Mouse (Mus musculus): Measurements from ENCODE around the gene Gpi1. TPM values are rescaled to one million over a fixed set of nuclear protein-coding genes. Genes with fewer than 3 reads are reported as not detected.

Gpi1 gene
- polyA plus RNA-seq, 1 experiment from 2014 or later: 287 TPM

- Histone ChIP-seq H3K4me2 (ENCODE audit: low read depth, low read length) (peak within 1 kb of the TSS; percentile 77; the same call in 1 of the 2 replicates), H3K27me3 (ENCODE audit: control insufficient read depth, insufficient read depth, low read length) (no peaks in the 10 kb centered on the region), H3K9ac (replicated peaks; ENCODE audit: low read length) (peak within 1 kb of the TSS; percentile 97), H3K4me3 (ENCODE audit: low read depth, low read length) (peak within 1 kb of the TSS; percentile 95), H3K36me3 (replicated peaks; ENCODE audit: control insufficient read depth, insufficient read depth, low read depth, low read length) (peaks cover 3% of the 10 kb centered on the region; the same call in 1 of the 2 replicates), H3K4me1 (ENCODE audit: control insufficient read depth, insufficient read depth, low read length) (no peaks in the 10 kb centered on the region; the same call in 1 of the 2 replicates), H3K9me3 (replicated peaks; ENCODE audit: control insufficient read depth, low read length) (no peaks in the 10 kb centered on the region), H3K27ac (replicated peaks; ENCODE audit: low read depth, low read length) (peak within 1 kb of the TSS; percentile 87; the same call in 1 of the 2 replicates)
- ATAC-seq (replicated peaks; ENCODE audit: insufficient number of reproducible peaks, low FRiP score, low TSS enrichment, low read depth) (no peak), DNase-seq (ENCODE audit: low spot score) (no peak)
- 82% methylated on average over 3 of the region's 3 CpGs for WGBS
These were observed 60.7 kb downstream of the Gpi1 start, which contains the start of gene Uba2 for GRCm38 (mm10) chr7:34169454-34169853. Uba2 (minus strand) TSS chr7:34169599.

GRCm38 (mm10) chr7:34168470-34169251, 61.5 kb downstream of the Gpi1 start:
- DNase-seq (ENCODE audit: low spot score) (peak; percentile 92), ATAC-seq (replicated peaks; ENCODE audit: insufficient number of reproducible peaks, low FRiP score, low TSS enrichment, low read depth) (peak; percentile 95)
- Histone ChIP-seq H3K4me3 (ENCODE audit: low read depth, low read length) (peak overlapping the region; percentile 95), H3K4me1 (ENCODE audit: control insufficient read depth, insufficient read depth, low read length) (no peaks in the 10 kb centered on the region; the same call in 1 of the 2 replicates), H3K27ac (replicated peaks; ENCODE audit: low read depth, low read length) (peak overlapping the region; percentile 87), H3K4me2 (ENCODE audit: low read depth, low read length) (peak overlapping the region; percentile 77; the same call in 1 of the 2 replicates), H3K27me3 (ENCODE audit: control insufficient read depth, insufficient read depth, low read length) (no peaks in the 10 kb centered on the region), H3K9me3 (replicated peaks; ENCODE audit: control insufficient read depth, low read length) (no peaks in the 10 kb centered on the region), H3K9ac (replicated peaks; ENCODE audit: low read length) (peak overlapping the region; percentile 97), H3K36me3 (replicated peaks; ENCODE audit: control insufficient read depth, insufficient read depth, low read depth, low read length) (peaks cover 6% of the 10 kb centered on the region; the same call in 1 of the 2 replicates)
- 10% methylated on average over 24 of the region's 30 CpGs for WGBS

- H3K9me3 ChIP-seq (replicated peaks; ENCODE audit: control insufficient read depth, low read length): no peaks in the 10 kb centered on the region
- H3K36me3 ChIP-seq (replicated peaks; ENCODE audit: control insufficient read depth, insufficient read depth, low read depth, low read length): peaks cover 9% of the 10 kb centered on the region
- 0% methylated on average over 52 of the region's 54 CpGs for WGBS
- peak overlapping the region; percentile 87 for H3K27ac ChIP-seq (replicated peaks; ENCODE audit: low read depth, low read length)
- peak overlapping the region; percentile 97 for H3K9ac ChIP-seq (replicated peaks; ENCODE audit: low read length)
- H3K4me1 ChIP-seq (ENCODE audit: control insufficient read depth, insufficient read depth, low read length): no peaks in the 10 kb centered on the region; the same call in 1 of the 2 replicates
- DNase-seq (ENCODE audit: low spot score) (peak; percentile 52), ATAC-seq (replicated peaks; ENCODE audit: insufficient number of reproducible peaks, low FRiP score, low TSS enrichment, low read depth) (peak; percentile 57)
- H3K27me3 ChIP-seq (ENCODE audit: control insufficient read depth, insufficient read depth, low read length): no peaks in the 10 kb centered on the region
- peak overlapping the region; percentile 95 for H3K4me3 ChIP-seq (ENCODE audit: low read depth, low read length)
- peak overlapping the region; percentile 77 for H3K4me2 ChIP-seq (ENCODE audit: low read depth, low read length)
These were observed 62.2 kb downstream of the Gpi1 start for GRCm38 (mm10) chr7:34167766-34168469.

DNA sequence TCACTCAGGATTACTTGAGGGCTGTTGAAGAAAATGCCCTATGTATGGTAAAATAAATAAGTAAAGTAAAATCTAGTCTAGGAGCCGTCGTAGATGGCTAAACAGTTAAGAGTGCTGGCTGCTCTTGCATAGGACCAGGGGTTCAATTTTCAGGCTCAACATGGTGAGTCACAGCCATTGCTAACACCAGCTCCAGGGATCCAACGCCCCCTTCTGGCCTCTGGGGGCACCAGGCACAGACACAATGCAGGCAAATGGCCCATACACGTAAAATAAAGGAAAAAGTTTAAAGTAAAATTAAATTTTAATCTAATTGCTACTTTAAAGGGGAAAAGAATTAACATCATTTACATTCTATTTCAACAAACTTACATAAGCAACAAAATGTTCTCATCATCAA, 63.3 kb downstream of the Gpi1 start:
- 54% methylated on average over 4 of the region's 4 CpGs for WGBS
- DNase-seq (ENCODE audit: low spot score): peak; percentile 54
- Histone ChIP-seq H3K4me1 (ENCODE audit: control insufficient read depth, insufficient read depth, low read length) (no peaks in the 10 kb centered on the region; the same call in 1 of the 2 replicates), H3K9me3 (replicated peaks; ENCODE audit: control insufficient read depth, low read length) (no peaks in the 10 kb centered on the region), H3K9ac (replicated peaks; ENCODE audit: low read length) (no peak overlapping the region), H3K4me2 (ENCODE audit: low read depth, low read length) (no peak overlapping the region), H3K27ac (replicated peaks; ENCODE audit: low read depth, low read length) (no peak overlapping the region), H3K36me3 (replicated peaks; ENCODE audit: control insufficient read depth, insufficient read depth, low read depth, low read length) (peaks cover 12% of the 10 kb centered on the region), H3K4me3 (ENCODE audit: low read depth, low read length) (no peak overlapping the region), H3K27me3 (ENCODE audit: control insufficient read depth, insufficient read depth, low read length) (no peaks in the 10 kb centered on the region)
- ATAC-seq (replicated peaks; ENCODE audit: insufficient number of reproducible peaks, low FRiP score, low TSS enrichment, low read depth): no peak

- no peak overlapping the region for H3K9ac ChIP-seq (replicated peaks; ENCODE audit: low read length)
- H3K27ac ChIP-seq (replicated peaks; ENCODE audit: low read depth, low read length): no peak overlapping the region
- H3K36me3 ChIP-seq (replicated peaks; ENCODE audit: control insufficient read depth, insufficient read depth, low read depth, low read length): peaks cover 12% of the 10 kb centered on the region
- DNase-seq (ENCODE audit: low spot score): no peak
- no peaks in the 10 kb centered on the region for H3K9me3 ChIP-seq (replicated peaks; ENCODE audit: control insufficient read depth, low read length)
- no peaks in the 10 kb centered on the region; the same call in 1 of the 2 replicates for H3K4me1 ChIP-seq (ENCODE audit: control insufficient read depth, insufficient read depth, low read length)
- 83% methylated on average over 3 of the region's 3 CpGs for WGBS
- no peak overlapping the region for H3K4me2 ChIP-seq (ENCODE audit: low read depth, low read length)
- no peaks in the 10 kb centered on the region for H3K27me3 ChIP-seq (ENCODE audit: control insufficient read depth, insufficient read depth, low read length)
- ATAC-seq (replicated peaks; ENCODE audit: insufficient number of reproducible peaks, low FRiP score, low TSS enrichment, low read depth): no peak
- H3K4me3 ChIP-seq (ENCODE audit: low read depth, low read length): no peak overlapping the region
These were observed 64.1 kb downstream of the Gpi1 start for GRCm38 (mm10) chr7:34165999-34166398.

DNA sequence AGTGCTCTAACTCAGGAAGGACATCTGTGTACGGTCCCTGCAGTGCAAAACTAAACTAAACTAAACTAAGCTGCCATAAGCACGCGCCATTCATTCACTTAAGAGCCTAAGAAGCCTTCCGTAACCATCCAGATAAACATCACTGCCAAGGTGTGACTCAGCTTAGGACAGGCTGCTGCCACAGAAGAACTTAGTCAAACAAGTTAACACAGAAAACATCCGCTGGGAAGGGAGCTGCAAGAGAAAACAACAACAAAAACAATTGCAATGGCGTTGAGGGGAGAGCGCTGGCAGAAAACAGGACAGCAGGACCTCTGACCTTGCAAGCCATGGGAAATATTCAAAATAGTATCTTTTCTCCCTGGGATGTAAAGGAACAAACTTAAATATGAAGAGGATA, 65.5 kb downstream of the Gpi1 start:
- Histone ChIP-seq H3K36me3 (replicated peaks; ENCODE audit: control insufficient read depth, insufficient read depth, low read depth, low read length) (peaks cover 18% of the 10 kb centered on the region), H3K4me1 (ENCODE audit: control insufficient read depth, insufficient read depth, low read length) (no peaks in the 10 kb centered on the region; the same call in 1 of the 2 replicates), H3K9ac (replicated peaks; ENCODE audit: low read length) (no peak overlapping the region), H3K27me3 (ENCODE audit: control insufficient read depth, insufficient read depth, low read length) (no peaks in the 10 kb centered on the region), H3K9me3 (replicated peaks; ENCODE audit: control insufficient read depth, low read length) (no peaks in the 10 kb centered on the region), H3K4me2 (ENCODE audit: low read depth, low read length) (no peak overlapping the region), H3K4me3 (ENCODE audit: low read depth, low read length) (no peak overlapping the region), H3K27ac (replicated peaks; ENCODE audit: low read depth, low read length) (no peak overlapping the region)
- DNase-seq (ENCODE audit: low spot score) (no peak), ATAC-seq (replicated peaks; ENCODE audit: insufficient number of reproducible peaks, low FRiP score, low TSS enrichment, low read depth) (no peak)
- 92% methylated on average over 7 of the region's 7 CpGs for WGBS

- peaks cover 41% of the 10 kb centered on the region for H3K36me3 ChIP-seq (replicated peaks; ENCODE audit: control insufficient read depth, insufficient read depth, low read depth, low read length)
- no peak for ATAC-seq (replicated peaks; ENCODE audit: insufficient number of reproducible peaks, low FRiP score, low TSS enrichment, low read depth)
These were observed 71.0 kb downstream of the Gpi1 start for GRCm38 (mm10) chr7:34159167-34159566.

More at GRCm38 (mm10) chr7:34159167-34159566, 71.0 kb downstream of the Gpi1 start:
- H3K4me2 ChIP-seq (ENCODE audit: low read depth, low read length): no peak overlapping the region
- no peak overlapping the region for H3K9ac ChIP-seq (replicated peaks; ENCODE audit: low read length)
- no peaks in the 10 kb centered on the region for H3K9me3 ChIP-seq (replicated peaks; ENCODE audit: control insufficient read depth, low read length)
- no peaks in the 10 kb centered on the region for H3K4me1 ChIP-seq (ENCODE audit: control insufficient read depth, insufficient read depth, low read length)
- H3K27me3 ChIP-seq (ENCODE audit: control insufficient read depth, insufficient read depth, low read length): no peaks in the 10 kb centered on the region
- no peak for DNase-seq (ENCODE audit: low spot score)
- H3K4me3 ChIP-seq (ENCODE audit: low read depth, low read length): no peak overlapping the region
- H3K27ac ChIP-seq (replicated peaks; ENCODE audit: low read depth, low read length): no peak overlapping the region
- WGBS: 88% methylated on average over 3 of the region's 3 CpGs

Measured in embryonic facial prominence, embryonic 11.5 days (tissue).